Mouse (Mus musculus) thymus, postnatal 0 days (tissue): Measurements from ENCODE around the gene Hspa4. TPM values are rescaled to one million over a fixed set of nuclear protein-coding genes. Genes with fewer than 3 reads are reported as not detected.
"Not testable (repeated sequence)": the region's sequence is repeated elsewhere in the genome, so short reads cannot be mapped to it uniquely, and the experiment has no call there.

Source experiments
- DNase-seq: peaks from one replicate; pipeline ENCODE4 v3.0.0-alpha.2; 2015; ENCODE audit warnings: low spot score
- polyA plus RNA-seq: library from polyadenylated mRNA; unstranded; fragments of >200 nt; fragmentation: Nextera tagmentation; extraction: Ambion mirVana; gene quantifications from 2 replicates; pipeline ENCODE4 v1.2.1, GENCODE M21; 2015

Hspa4 gene
- 99.0 and 106 TPM in 2 replicates for polyA plus RNA-seq

DNA sequence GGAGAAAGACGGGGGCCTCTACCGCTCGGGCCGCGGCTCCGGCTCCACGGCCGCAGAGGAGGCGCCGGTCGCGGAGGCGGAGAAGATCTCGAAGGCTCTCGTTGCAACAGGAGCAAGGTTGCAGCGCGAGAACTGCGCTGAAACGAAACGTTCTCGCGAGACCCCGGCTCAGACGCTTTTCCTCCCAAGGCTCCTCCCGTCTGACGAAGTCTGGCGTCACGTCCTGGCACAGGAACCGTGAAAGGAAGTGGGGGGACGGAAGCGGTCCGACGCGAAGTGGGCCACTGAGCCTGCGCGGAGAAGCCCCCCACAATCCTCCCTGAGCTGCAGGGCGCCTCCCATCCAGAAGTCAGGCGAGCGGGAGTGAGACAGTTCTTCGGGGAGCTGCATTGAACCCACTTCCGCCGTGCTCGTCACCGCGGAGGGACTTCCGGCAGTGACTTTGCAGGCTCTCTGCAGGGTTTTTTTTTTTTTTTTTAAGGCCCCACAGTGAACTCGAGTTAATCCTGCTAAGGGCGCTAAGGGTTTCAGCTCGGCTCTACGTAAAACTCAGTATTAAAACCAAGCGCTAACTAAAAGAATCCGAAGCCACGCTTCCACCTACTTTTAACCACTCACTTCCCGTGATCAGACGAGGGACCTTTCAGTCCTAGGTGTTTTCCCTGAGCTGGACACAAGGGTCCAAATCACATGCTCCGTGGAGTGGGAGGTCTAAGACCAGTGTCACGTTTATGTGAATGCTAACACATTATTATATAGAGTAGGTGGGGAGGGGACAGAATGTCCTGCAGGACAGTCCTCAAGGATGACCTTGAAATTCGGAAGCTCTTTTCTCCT is at the start of gene Hspa4:
Gene Hspa4, minus strand, starts transcription at position 128 of the 837 bp plus-strand sequence.
- DNase-seq: peak; percentile 100

DNA sequence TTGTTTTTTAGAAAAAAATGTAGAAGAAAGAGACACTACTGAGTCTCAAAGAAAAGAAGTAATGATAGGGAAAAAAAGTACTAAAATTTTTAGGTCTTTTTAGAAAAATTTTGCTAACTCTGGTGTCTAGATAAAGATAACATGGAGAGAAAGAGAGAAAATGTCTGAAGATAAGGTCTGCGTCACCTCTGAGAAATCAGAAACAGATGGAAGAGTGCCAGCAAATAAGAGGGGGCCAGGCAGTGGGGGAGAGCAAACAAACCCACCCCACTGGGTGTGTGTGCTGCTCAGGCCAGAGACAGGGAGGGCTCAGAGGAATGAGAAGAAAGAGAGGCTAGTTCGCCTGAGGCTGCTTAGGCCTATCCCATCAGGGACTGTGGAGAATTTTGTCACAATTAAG is 45.5 kb upstream of the Hspa4 start:
- DNase-seq: no peak

DNA sequence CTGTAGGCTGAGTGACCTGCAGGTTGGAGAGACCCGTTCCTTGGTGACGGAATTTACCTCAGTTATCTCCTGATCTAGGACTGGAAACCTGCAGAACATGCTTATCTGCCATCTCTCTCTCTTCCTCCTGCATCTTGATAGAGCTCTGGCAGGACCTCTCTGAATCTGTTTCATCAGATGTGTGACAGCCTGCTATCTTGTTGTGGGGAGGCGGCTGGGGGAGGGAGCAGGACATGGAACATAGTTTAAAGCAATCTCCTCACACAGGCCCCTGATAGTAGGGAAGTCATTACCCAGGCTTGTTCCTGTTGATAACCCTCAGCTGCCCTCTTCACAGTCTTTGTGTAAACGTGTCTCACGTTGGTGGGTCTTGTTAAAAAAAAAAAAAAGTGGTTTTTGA is 45.1 kb upstream of the Hspa4 start:
- peak; percentile 25 for DNase-seq

DNA sequence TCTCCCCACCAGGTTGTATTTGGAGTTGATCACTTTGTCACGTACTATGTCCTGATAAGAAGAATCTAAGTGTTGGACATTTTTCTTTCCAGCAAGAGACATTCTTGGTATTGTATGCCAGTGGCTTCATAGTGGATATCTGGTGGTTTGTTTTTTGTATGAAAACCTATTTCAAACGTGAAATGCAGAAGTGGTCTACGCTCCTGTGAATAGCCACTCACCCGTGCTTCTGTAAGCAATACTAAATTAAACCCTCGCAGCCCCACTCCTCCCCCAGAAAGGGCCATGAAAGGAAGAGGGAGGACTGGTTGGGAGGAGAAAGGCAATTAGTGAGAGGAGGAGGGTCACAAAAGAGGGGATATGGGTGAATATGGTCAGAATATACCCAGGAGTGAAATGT is 42.5 kb upstream of the Hspa4 start:
- DNase-seq: no peak

DNA sequence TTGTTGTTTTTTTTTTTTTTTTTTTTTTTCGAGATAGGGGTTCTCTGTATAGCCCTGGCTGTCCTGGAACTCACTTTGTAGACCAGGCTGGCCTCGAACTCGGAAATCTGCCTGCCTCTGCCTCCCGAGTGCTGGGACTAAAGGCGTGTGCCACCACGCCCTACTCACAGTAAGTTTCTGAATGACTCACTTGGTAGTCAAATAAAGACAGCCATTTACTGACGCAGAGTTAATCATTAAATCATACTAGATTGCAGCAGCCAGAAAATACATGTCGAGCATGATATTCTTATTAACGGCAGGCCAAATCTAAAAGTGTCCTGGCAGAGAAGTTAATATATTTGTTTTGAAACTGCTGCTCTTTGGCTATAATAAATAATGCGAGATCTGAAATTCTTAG is 40.8 kb upstream of the Hspa4 start:
- not testable (repeated sequence) for DNase-seq

DNA sequence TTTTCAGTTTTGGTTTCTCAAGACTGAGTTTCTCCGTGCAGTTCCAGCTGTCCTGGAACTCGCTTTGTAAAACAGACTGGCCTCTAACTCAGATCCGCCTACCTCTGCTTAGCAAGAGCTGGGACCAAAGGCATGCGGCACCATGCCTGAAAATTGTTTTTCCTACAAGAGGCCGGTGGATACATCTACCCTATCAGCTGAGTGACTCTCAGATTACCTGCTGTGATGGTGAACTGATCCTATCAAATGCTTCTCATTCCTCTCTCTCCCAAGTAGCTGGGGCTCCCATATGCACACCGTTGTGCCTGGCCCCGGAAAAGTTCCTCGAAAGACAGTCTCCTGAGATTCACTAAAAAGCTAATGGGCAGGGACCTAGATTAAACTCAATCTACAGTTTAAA is 37.4 kb upstream of the Hspa4 start:
- no peak for DNase-seq

DNA sequence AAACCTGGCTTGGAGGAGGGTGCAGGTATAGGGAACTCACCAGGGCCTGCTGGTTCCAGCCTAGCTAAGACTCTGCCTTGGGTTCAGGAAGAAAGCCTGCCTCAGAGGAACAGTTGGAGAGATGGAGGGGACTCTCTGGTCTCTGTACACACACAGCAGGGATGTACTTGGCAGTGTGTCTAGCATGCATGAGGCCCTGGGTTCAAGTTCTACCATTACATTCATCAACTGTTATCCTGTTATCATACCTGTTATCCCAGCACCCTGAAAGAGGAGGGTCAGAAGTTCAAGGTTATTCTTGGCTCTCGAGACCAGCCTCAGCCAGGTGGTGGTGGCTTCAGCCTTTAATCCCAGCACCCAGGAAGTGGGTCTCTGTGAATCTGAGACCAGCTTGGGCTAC is 36.7 kb upstream of the Hspa4 start:
- DNase-seq: no peak

DNA sequence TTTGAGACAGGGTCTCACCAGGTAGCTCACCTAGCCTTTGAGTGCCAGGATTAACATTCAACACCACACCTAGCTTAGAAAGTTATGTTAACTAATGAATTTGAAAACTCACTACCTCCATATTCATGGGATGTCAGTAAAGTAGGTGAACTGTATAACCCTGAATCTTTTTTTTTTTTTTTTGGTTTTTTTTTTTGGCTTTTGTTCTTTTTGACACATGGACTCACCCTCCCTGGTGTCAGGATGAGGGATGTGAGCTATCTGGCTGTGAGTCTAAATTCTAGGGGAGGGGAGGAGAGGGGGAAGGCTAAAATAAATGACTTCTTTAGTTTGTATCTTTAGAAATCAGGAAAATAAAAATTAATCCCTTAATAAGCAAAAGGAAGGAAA is 35.9 kb upstream of the Hspa4 start:
- no peak for DNase-seq

DNA sequence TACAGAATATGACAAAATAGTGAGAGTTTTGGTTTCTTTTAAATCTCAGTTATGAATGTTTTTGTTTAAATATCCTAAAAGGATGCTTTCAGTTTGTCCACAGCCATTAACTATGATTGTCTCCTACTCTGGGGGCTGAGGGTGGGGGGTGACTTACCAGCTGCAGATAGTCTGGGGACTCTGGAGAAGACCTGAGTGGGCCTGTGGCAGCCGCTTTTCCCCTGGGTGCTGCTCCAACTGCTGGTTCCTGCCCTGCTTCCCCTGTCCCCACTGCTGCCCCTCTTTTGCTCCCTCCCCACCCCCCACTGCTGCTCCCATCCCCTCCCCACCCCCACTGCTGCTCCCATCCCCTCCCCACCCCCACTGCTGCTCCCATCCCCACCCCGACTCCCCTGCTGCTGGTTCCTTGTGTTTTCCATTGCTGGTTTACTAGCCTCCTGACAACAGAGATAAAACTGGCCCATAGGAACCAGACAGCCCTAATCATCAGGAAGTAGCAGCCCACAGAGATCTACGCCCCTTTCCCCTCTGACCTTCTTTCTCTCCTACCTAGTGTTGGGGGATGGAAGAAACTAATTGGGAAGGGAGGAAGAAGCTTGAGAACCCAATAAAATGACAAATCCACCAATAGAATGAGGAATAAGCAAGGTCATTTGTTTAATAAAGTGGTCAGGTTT is 35.4 kb upstream of the Hspa4 start:
- no peak for DNase-seq

DNA sequence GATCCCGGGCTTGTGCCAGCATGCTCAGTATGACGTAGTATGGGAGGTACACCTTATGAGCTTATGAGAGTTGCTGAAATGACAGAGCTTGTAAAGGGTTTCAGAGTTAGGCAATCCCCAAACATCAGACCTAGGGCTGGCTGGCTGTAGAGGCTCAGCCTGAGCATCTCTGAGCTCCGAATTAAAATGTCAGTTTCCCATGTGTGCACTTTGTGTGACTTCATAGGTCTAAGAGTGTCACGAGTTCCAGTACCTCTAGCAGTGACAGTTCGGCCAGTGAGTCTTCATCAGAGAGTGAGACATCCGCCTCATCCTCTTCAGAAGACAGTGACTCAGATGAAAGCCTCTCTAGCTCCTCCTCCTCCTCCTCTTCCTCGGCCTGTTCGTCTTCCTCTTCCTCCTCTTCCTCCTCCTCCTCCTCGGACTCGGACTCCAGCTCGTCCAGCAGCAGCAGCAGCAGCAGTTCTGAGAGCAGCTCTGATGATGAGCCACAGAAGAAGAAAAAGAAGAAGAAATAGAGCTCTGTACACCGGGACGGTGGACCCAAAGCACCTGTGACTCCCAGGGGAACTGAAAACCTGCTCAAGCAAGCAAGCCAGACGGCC is 31.9 kb upstream of the Hspa4 start:
- no peak for DNase-seq

DNA sequence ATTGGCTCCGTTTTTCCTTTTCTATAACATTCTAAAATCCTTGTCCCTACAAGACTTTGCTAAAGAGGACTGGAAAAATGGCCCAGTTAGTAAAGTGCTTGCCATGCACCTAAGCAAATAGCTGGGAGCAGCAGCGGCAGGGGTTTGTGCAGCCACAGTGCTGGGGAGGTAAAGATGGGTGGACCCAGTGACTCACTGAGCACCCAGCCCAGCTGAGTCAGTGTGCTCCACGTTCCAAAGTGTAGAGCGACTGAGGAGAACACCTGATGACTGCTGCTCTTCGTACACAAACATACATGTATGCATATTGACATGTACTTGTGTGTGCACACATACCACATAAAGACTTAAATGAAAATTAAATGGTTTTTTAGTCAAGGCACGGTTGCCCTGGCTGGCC is 30.9 kb upstream of the Hspa4 start:
- DNase-seq: no peak

DNA sequence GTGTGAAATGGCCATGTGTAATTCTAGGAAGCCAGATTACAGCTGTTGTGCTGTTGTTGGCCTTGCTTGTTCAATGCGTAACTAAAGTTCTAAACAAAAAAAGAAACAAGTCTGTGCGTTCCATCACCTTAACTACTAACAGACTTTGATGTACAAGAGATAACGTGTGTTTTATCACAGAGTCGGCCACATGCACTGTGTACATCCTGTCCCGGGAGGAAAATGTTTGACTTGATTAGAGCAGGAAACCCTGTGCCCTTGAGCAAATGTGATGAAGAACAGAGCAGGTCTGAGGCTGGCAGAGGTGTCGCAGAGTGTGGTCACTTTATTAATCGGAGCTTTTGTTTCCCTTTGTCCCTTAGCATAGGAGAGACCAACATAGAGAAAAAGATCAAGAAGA is 30.1 kb upstream of the Hspa4 start:
- no peak for DNase-seq

DNA sequence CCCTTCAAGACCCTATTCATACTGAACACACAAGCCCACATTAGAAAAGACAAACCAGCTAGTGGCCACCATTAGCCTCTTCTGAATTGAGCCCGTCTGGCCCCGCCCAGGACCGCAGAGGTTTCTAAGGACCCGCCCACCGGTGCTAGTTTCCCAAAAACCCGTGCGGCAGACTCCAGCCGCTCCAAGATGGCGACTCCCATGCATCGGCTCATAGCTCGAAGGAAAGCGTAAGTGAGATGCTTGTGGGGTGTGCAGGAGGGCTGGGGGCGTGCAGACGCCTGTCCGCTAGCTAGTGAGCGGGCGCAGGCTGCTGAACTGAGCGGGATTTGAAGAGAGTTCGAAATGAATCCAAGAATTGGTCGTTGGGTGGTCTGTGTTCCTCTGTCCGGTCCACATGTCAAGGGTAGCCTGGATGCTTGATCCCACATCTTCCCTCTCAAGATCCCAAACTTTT is 24.3 kb upstream of the Hspa4 start, which contains the start of gene Zcchc10:
Gene Zcchc10, plus strand, starts transcription at position 168 of the 457 bp plus-strand sequence.
- peak; percentile 83 for DNase-seq

DNA sequence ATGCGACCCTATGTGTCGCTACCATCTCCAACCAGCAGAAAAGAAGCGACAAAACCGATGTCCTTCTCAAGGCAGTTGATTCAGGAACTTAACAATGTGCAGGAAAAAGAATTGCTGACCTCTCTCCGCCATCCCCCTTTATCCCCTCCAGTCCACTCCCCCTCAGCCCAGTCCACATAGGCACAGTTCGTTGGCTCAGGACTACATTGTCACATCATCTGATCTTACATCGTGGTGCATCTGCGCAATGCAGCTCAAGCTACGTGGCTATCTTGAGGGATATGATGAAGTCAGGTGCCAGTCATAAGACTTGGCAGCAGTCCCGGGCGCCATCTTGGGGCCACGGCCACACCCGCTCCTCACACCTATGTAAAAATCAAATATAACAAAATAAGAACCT is 19.6 kb upstream of the Hspa4 start:
- not testable (repeated sequence) for DNase-seq

DNA sequence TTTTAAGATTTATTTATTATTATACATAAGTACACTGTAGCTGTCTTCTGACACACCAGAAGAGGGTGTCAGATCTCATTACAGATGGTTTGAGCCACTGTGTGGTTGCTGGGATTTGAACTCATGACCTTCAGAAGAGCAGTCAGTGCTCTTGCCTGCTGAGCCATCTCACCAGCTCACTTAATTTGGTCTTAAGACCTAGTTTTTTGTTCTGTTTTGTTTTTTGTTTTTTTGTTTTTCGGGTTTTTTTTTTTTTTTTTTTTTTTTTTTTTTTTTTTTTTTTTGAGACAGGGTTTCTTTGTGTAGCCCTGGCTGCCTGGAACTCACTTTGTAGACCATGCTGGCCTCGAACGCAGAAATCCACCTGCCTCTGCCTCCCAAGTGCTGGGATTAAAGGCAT is 18.3 kb upstream of the Hspa4 start:
- DNase-seq: not testable (repeated sequence)

DNA sequence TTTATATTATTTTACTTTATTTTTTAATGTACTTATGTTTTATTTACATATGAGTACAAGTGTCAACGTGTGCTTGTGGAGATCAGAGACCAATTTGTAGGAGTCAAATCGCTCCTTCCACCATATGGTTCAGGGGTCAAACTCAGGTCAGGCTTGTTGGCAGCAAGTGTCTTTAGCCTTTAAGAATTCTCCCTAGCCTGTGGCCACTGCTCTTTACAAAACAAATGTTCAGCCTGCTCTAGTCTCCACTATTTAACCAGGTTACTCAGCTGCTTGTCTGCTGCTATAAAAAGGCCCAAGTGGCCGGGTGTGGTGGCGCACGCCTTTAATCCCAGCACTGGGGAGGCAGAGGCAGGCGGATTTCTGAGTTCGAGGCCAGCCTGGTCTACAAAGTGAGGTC is 17.8 kb upstream of the Hspa4 start:
- no peak for DNase-seq

DNA sequence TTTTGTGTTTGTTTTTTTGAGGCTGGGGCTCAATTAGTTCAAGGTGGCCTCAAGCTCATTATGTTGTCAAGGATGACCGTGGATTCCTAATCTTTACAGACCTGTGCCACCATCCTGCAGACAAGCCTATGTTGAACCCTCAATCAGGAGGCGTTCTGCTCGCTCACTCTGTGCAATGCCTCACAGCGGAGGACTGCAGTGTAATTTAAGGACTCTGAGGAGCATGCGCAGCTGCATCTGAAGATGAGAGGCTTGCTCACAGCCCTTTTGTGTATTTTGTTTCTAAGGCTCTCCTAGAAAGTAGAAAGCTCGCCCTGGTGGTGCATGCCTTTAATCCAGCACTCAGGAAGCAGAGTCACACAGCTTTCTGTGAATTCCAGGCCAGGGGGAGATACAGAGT is 16.7 kb upstream of the Hspa4 start:
- no peak for DNase-seq

DNA sequence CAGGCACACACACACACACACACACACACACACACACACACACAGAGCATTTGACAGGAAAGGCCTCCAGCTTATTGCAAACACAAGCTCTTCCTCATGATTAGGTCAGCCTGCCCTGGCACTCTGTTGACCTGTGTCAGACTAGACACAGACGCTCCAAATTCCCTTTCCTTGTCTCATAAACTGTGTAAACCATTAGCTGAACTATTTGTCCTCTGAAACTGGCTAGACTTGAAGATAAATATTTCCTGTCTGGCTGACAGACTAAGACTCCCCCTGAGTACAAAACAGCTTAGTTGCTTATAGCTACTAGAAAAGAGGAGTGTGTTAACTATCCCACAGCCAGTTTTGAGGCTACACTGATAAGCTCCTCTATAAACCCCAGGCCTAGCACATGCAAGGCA is 14.5 kb upstream of the Hspa4 start:
- no peak for DNase-seq

DNA sequence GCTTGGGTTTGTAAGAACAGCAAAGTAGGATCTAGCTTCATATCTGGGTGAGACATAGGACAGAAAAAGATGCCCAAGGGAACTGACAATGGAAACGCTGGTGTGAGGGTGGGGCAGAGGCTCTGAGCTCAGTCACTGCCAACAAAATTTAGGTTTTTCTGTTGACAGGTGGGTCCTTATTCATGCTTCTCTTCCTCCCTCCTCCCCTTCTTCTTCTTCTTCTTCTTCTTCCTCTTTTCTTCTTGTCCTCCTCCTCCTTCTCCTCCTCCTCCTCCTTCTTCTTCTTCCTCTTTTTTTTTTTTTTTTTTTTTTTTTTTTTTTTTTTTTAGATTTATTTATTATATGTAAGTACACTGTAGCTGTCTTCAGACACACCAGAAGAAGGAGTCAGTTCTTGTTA is 12.6 kb upstream of the Hspa4 start:
- DNase-seq: not testable (repeated sequence)

DNA sequence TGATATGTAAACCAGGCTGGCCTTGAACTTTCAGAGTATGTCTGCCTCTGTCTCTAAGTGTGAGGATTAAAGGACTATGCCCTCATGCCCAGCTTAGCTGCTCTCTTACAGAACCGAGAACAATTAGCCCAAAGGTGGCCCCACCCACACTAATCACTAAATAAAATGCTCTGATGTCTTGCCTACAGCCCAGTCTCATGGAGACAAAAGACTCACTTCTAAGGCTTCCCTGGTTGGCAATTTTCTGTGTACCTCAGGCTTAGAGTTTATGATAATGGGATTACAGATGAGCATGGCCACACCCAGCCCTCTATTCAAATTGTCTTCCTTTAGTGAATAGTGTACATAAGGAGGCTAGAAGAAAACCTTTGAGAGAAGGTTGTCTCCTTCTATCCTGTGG is 11.1 kb upstream of the Hspa4 start:
- DNase-seq: no peak

DNA sequence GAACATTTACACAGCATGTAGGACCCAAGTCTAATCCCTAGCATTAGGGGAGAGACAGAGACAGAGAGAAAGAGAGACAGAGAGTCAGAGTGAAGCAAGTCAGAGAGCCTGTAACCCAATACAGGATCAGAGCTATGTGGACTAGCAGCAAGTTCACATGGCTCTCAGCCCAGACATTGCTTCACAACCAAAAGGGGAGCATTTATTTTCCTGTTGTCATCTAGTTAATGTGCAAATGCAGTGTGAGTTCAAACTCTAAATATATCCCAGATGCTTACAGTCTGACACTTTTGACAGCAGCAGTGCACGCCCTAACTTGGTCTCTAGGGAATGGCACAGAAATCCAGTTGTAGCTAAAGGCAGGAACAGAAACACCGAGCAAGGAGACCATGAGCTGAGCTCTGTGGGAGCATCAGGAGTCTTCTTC is 8.6 kb upstream of the Hspa4 start:
- no peak for DNase-seq

DNA sequence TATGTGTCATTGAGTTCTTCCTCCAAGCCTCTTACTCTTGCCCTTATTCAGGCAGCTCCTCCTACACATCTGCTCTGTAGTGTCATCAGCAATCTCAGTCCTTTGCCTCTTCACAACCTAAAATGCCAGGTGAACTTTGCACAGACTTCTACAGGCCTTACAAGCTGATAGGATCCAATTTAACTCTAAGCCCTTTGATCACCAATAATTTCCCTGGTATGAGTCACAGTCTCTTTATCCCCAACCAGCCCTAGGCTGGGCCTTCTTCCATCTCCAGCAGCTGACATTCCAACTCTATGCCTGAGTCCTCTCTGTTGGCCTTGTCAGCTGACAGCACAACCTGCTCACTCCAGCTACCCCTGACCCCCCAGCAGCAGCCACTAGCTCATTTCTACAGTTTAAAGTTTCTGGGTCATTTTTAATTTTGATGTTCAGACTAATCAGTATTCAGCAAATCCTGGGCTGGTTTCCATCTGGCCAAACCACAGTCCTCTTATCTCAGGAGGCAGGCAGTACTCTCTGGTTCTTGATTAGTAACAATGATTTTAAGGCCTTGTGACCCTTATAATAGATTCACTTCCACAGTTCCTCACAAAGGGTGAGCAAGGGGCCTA is 8.1 kb upstream of the Hspa4 start:
- no peak for DNase-seq
